Comparison of ENCODE assay signal across 39 mouse cellular contexts in the genomic region with DNA sequence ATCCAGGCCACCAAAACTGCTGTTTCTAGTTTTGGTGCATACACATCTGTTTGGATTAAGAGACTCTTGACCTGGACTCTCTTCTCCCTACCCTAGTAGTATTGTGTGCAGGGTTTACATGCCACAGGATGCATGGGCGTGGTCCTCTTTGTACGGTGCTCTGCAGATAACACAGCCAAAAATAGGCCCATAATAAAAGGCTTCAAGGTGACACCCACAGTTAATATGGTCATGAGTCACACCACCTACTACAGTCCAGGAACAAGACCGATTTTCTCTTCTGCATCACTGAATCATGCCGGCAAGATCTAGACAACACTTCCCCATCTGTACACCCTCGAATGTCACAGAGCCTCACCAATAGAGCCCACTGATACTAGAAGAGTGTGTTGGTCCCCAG. TPM values are rescaled to one million over a fixed set of nuclear protein-coding genes. Genes with fewer than 3 reads are reported as not detected.
DNase-seq lines count a peak whose midpoint lies in the region; ATAC-seq and TF ChIP-seq lines count a peak whose summit lies in the region.
"Had no signal": no experiment of that assay in that cellular context is flagged by ENCODE, and none has a peak within 500 bp of the region (broad histone marks: within the 10 kb centered on the region; RNA-seq: fewer than 3 reads in every experiment).

No protein-coding gene starts in this region.

- WGBS in heart, embryonic 16.5 days, result 56% methylated on average over 5 of the region's 5 CpGs
- WGBS in stomach, embryonic 16.5 days, result 80% methylated on average over 5 of the region's 5 CpGs
- WGBS in lung, adult 2 months, result 62% methylated on average over 5 of the region's 5 CpGs

- no peaks in the 10 kb centered on the region for H3K36me3 ChIP-seq in heart, embryonic 16.5 days (ENCODE audit: control insufficient read depth, insufficient read depth)
- H3K36me3 ChIP-seq in CH12.LX (replicated peaks in 1 of 2; ENCODE audit: control insufficient read depth in 1 of 2, insufficient read depth in 1 of 2, low read length in 1 of 2), result no peaks in the 10 kb centered on the region
- no peaks in the 10 kb centered on the region for H3K36me3 ChIP-seq in stomach, embryonic 16.5 days (ENCODE audit: control insufficient read depth, insufficient read depth, low read length)
- H3K36me3 ChIP-seq: embryonic facial prominence, embryonic 10.5 days; embryonic facial prominence, embryonic 15.5 days; forebrain, embryonic 12.5 days; kidney, embryonic 15.5 days; midbrain, embryonic 10.5 days; midbrain, embryonic 15.5 days; neural tube, embryonic 15.5 days had no signal

- peaks cover 9% of the 10 kb centered on the region for H3K4me1 ChIP-seq in heart, embryonic 16.5 days (ENCODE audit: control insufficient read depth, insufficient read depth, low read length)
- H3K4me1 ChIP-seq in CH12.LX (ENCODE audit: control insufficient read depth in 1 of 2, insufficient read depth in 2 of 2), result peaks cover 23 to 62% of the 10 kb centered on the region in 2 experiments
- H3K4me1 ChIP-seq in stomach, embryonic 16.5 days (ENCODE audit: control insufficient read depth, insufficient read depth, low read length), result no peaks in the 10 kb centered on the region
- H3K4me1 ChIP-seq in lung, adult 2 months (ENCODE audit: control insufficient read depth, insufficient read depth, low read length), result no peaks in the 10 kb centered on the region
- H3K4me1 ChIP-seq: embryonic facial prominence, embryonic 15.5 days; forebrain, embryonic 12.5 days; kidney, embryonic 15.5 days; midbrain, embryonic 15.5 days; neural tube, embryonic 15.5 days had no signal

- TF ChIP-seq CTCF in CH12.LX (conservative IDR thresholded peaks at IDR 0.05 in 1 of 2, IDR thresholded peaks at IDR 0.05 in 1 of 2; ENCODE audit: low read depth in 2 of 2, low read length in 2 of 2), result no peak
- TF ChIP-seq CTCF in lung, adult 2 months (IDR thresholded peaks at IDR 0.05; ENCODE audit: insufficient read depth, low read length), result no peak

- H3K9ac ChIP-seq in heart, embryonic 16.5 days (ENCODE audit: low read length), result no peak overlapping the region
- no peak overlapping the region for H3K9ac ChIP-seq in CH12.LX (ENCODE audit: insufficient read depth, low read depth)
- no peak overlapping the region for H3K9ac ChIP-seq in stomach, embryonic 16.5 days (ENCODE audit: low read length)
- H3K9ac ChIP-seq: embryonic facial prominence, embryonic 15.5 days; forebrain, embryonic 12.5 days; forebrain, postnatal 0 days; kidney, embryonic 15.5 days; liver, embryonic 14.5 days; lung, embryonic 14.5 days; midbrain, embryonic 15.5 days; neural tube, embryonic 15.5 days had no signal

- no peak; the same call in 1 of the 2 replicates for ATAC-seq in heart, embryonic 16.5 days (replicated peaks; ENCODE audit: extremely low read depth, insufficient read depth, low FRiP score)
- ATAC-seq in stomach, embryonic 16.5 days (ENCODE audit: insufficient read depth, low FRiP score), result peak; percentile 40; the same call in 1 of the 2 replicates
- ATAC-seq: CD4-positive, CD25-positive, alpha-beta regulatory T cell, adult 4 months; forebrain, postnatal 0 days; hindbrain, embryonic 16.5 days; midbrain, embryonic 15.5 days had no signal

- no peaks in the 10 kb centered on the region for H3K79me2 ChIP-seq in CH12.LX (replicated peaks; ENCODE audit: control insufficient read depth, extremely low read depth, insufficient read depth, poor library complexity, severe bottlenecking)

- H3K9me3 ChIP-seq in heart, embryonic 16.5 days (replicated peaks; ENCODE audit: control insufficient read depth, low read length), result no peaks in the 10 kb centered on the region
- no peaks in the 10 kb centered on the region for H3K9me3 ChIP-seq in CH12.LX (replicated peaks; ENCODE audit: low read length)
- no peaks in the 10 kb centered on the region for H3K9me3 ChIP-seq in stomach, embryonic 16.5 days (replicated peaks; ENCODE audit: control insufficient read depth, low read length)
- H3K9me3 ChIP-seq: embryonic facial prominence, embryonic 10.5 days; embryonic facial prominence, embryonic 15.5 days; forebrain, embryonic 12.5 days; kidney, embryonic 15.5 days; midbrain, embryonic 10.5 days; midbrain, embryonic 15.5 days; neural tube, embryonic 15.5 days had no signal

- TF ChIP-seq EP300 in CH12.LX (IDR thresholded peaks at IDR 0.05; ENCODE audit: low read length), result no peak

- H3K27ac ChIP-seq in heart, embryonic 16.5 days (ENCODE audit: low read length), result peak overlapping the region; percentile 42
- no peak overlapping the region for H3K27ac ChIP-seq in CH12.LX (ENCODE audit: insufficient read depth, low read depth)
- no peak overlapping the region for H3K27ac ChIP-seq in stomach, embryonic 16.5 days (ENCODE audit: low read length)
- H3K27ac ChIP-seq: embryonic facial prominence, embryonic 10.5 days; embryonic facial prominence, embryonic 15.5 days; forebrain, embryonic 12.5 days; kidney, embryonic 15.5 days; layer of hippocampus, adult 2 months; liver, embryonic 14.5 days; midbrain, embryonic 10.5 days; midbrain, embryonic 15.5 days; neural tube, embryonic 15.5 days had no signal

- no peaks in the 10 kb centered on the region for H3K27me3 ChIP-seq in heart, embryonic 16.5 days (ENCODE audit: control insufficient read depth, insufficient read depth, low read length)
- no peaks in the 10 kb centered on the region for H3K27me3 ChIP-seq in CH12.LX (replicated peaks)
- H3K27me3 ChIP-seq in stomach, embryonic 16.5 days (ENCODE audit: control insufficient read depth, insufficient read depth, low read length), result no peaks in the 10 kb centered on the region
- H3K27me3 ChIP-seq: embryonic facial prominence, embryonic 15.5 days; forebrain, embryonic 12.5 days; kidney, embryonic 15.5 days; midbrain, embryonic 15.5 days; neural tube, embryonic 15.5 days had no signal

- H3K4me3 ChIP-seq in heart, embryonic 16.5 days (ENCODE audit: low read length), result no peak overlapping the region
- no peak overlapping the region for H3K4me3 ChIP-seq in CH12.LX (replicated peaks in 1 of 3; ENCODE audit: low read depth in 2 of 3, low read length in 2 of 3, poor library complexity in 1 of 3)
- no peak overlapping the region for H3K4me3 ChIP-seq in stomach, embryonic 16.5 days (replicated peaks; ENCODE audit: low read length)
- H3K4me3 ChIP-seq in lung, adult 2 months (replicated peaks; ENCODE audit: extremely low read depth, low read depth, low read length), result no peak overlapping the region
- H3K4me3 ChIP-seq: embryonic facial prominence, embryonic 10.5 days; embryonic facial prominence, embryonic 15.5 days; forebrain, embryonic 12.5 days; kidney, embryonic 15.5 days; layer of hippocampus, adult 2 months; midbrain, embryonic 10.5 days; midbrain, embryonic 15.5 days; neural tube, embryonic 15.5 days had no signal

- no peak for TF ChIP-seq RAD21 in CH12.LX (IDR thresholded peaks at IDR 0.05; ENCODE audit: low read depth, low read length)

- dilution Hi-C loops in CH12.LX (cut with MboI; ENCODE audit: extremely low pct_ligation_motif_present, extremely low pct_unique_long_range_greater_than_20kb, low sequenced_read_pairs), result no loop called here

- DNase-seq in adrenal gland, postnatal 36 days, result peak; percentile 1 to 2
- DNase-seq in adrenal gland, postnatal 4 days (ENCODE audit: low spot score in 2 of 2), result no peak
- DNase-seq in heart, postnatal 14 days, result no peak
- peak; percentile 38 for DNase-seq in CH12.LX (ENCODE audit: extremely low read depth)
- no peak for DNase-seq in lung, adult 2 months
- DNase-seq in spleen, postnatal 4 days (ENCODE audit: low spot score in 2 of 2), result no peak
- DNase-seq: adrenal gland, postnatal 14 days; cerebellum, adult 8-10 months; cerebellum, postnatal 25 days; forebrain, postnatal 0 days; gastrocnemius, postnatal 10 days; kidney, adult 18-20 months; kidney, postnatal 25 days; layer of hippocampus, postnatal 36 days; liver; lung, embryonic 14.5 days; lung, postnatal 14 days; right cerebral cortex, adult 18-20 months; spleen, adult 18-20 months; thymus, postnatal 25 days had no signal

- TF ChIP-seq POLR2A in CH12.LX (IDR thresholded peaks at IDR 0.05; ENCODE audit: low read depth, low read length), result no peak
- no peak for TF ChIP-seq POLR2A in lung, adult 2 months (IDR thresholded peaks at IDR 0.05; ENCODE audit: borderline replicate concordance, extremely low read depth, low read depth, low read length)

- intact Hi-C loops in heart, postnatal 14 days (cut with DNase I), result no loop called here

- in situ Hi-C loops in CH12.LX (cut with MboI; ENCODE audit: low pct_ligation_motif_present, low pct_unique_long_range_greater_than_20kb, low sequenced_read_pairs), result no loop called here

- no peak overlapping the region for H3K4me2 ChIP-seq in heart, embryonic 16.5 days (ENCODE audit: low read depth, low read length)
- H3K4me2 ChIP-seq in CH12.LX (ENCODE audit: insufficient read depth, low read depth, poor library complexity, severe bottlenecking), result no peak overlapping the region
- H3K4me2 ChIP-seq in stomach, embryonic 16.5 days (ENCODE audit: low read depth, low read length), result no peak overlapping the region
- H3K4me2 ChIP-seq: embryonic facial prominence, embryonic 15.5 days; forebrain, embryonic 12.5 days; kidney, embryonic 15.5 days; lung, embryonic 14.5 days; midbrain, embryonic 15.5 days; neural tube, embryonic 15.5 days had no signal

RNA-seq across cellular contexts. Expression of a gene that starts 26.4 kb away (rescaled TPM):
- total RNA-seq in adrenal gland, postnatal 36 days (2021), result under 1 TPM in 1 of 2 experiments, not detected in 1; 0.40 TPM
- not detected for total RNA-seq in adrenal gland, postnatal 4 days (2021)
- polyA plus RNA-seq in heart, embryonic 16.5 days (2015; fragmentation: Nextera tagmentation; extraction: Ambion mirVana), result not detected in 2 replicates
- not detected for total RNA-seq in heart, postnatal 14 days (2021)
- total RNA-seq in CH12.LX (2012; rRNA removed) (not detected in 2 replicates), CH12.LX (2014; rRNA removed) (not detected in 2 replicates)
- not detected in 2 replicates for polyA plus RNA-seq in CH12.LX (2012; ENCODE audit: insufficient read length, low read depth)
- not detected in 2 replicates for polyA plus RNA-seq in stomach, embryonic 16.5 days (2015; fragmentation: Nextera tagmentation; extraction: Ambion mirVana)
- 0.22 TPM in 1 of 2 replicates, not detected in the other for polyA plus RNA-seq in lung, adult 2 months (2012; rRNA removed)
- total RNA-seq: adrenal gland, postnatal 14 days; gastrocnemius, postnatal 10 days had no signal
- polyA plus RNA-seq: CD4-positive, CD25-positive, alpha-beta regulatory T cell, adult 4 months; embryonic facial prominence, embryonic 10.5 days; embryonic facial prominence, embryonic 15.5 days; forebrain, embryonic 12.5 days; forebrain, postnatal 0 days; gonadal fat pad, adult 2 months; heart, embryonic 14.5 days; hindbrain, embryonic 11.5 days; hindbrain, embryonic 16.5 days; intestine, embryonic 14.5 days; kidney, embryonic 15.5 days; limb, embryonic 11.5 days; liver, embryonic 14.5 days; lung, embryonic 14.5 days; midbrain, embryonic 10.5 days; midbrain, embryonic 15.5 days; neural tube, embryonic 15.5 days had no signal

RNA-seq across cellular contexts. Expression of a gene that starts 49.5 kb away (rescaled TPM):
- total RNA-seq in adrenal gland, postnatal 36 days (2021), result under 1 TPM; 0.07 to 0.10 TPM
- under 1 TPM in 1 of 2 experiments, not detected in 1; 0.06 TPM for total RNA-seq in adrenal gland, postnatal 4 days (2021)
- polyA plus RNA-seq in heart, embryonic 16.5 days (2015; fragmentation: Nextera tagmentation; extraction: Ambion mirVana), result 0.07 and 0.09 TPM in 2 replicates
- total RNA-seq in heart, postnatal 14 days (2021), result not detected
- total RNA-seq in CH12.LX (2012; rRNA removed), result 0.04 TPM in 2 replicates
- 0.04 and 0.09 TPM in 2 replicates for total RNA-seq in CH12.LX (2014; rRNA removed)
- 0.07 TPM in 1 of 2 replicates, not detected in the other for polyA plus RNA-seq in CH12.LX (2012; ENCODE audit: insufficient read length, low read depth)
- polyA plus RNA-seq in stomach, embryonic 16.5 days (2015; fragmentation: Nextera tagmentation; extraction: Ambion mirVana), result 0.93 and 0.97 TPM in 2 replicates
- polyA plus RNA-seq in lung, adult 2 months (2012; rRNA removed), result not detected in 2 replicates
- total RNA-seq: adrenal gland, postnatal 14 days had no signal
- polyA plus RNA-seq: CD4-positive, CD25-positive, alpha-beta regulatory T cell, adult 4 months; embryonic facial prominence, embryonic 10.5 days; forebrain, embryonic 12.5 days; heart, embryonic 14.5 days; hindbrain, embryonic 11.5 days; midbrain, embryonic 10.5 days; neural tube, embryonic 15.5 days had no signal

RNA-seq across cellular contexts. Expression of a gene that starts 52.9 kb away (rescaled TPM):
- not detected for total RNA-seq in adrenal gland, postnatal 36 days (2021)
- not detected for total RNA-seq in adrenal gland, postnatal 4 days (2021)
- not detected in 2 replicates for polyA plus RNA-seq in heart, embryonic 16.5 days (2015; fragmentation: Nextera tagmentation; extraction: Ambion mirVana)
- total RNA-seq in heart, postnatal 14 days (2021), result not detected
- total RNA-seq in CH12.LX (2012; rRNA removed) (not detected in 2 replicates), CH12.LX (2014; rRNA removed) (not detected in 2 replicates)
- not detected in 2 replicates for polyA plus RNA-seq in CH12.LX (2012; ENCODE audit: insufficient read length, low read depth)
- 0.53 TPM in 1 of 2 replicates, not detected in the other for polyA plus RNA-seq in stomach, embryonic 16.5 days (2015; fragmentation: Nextera tagmentation; extraction: Ambion mirVana)
- polyA plus RNA-seq in lung, adult 2 months (2012; rRNA removed), result not detected in 2 replicates
- total RNA-seq: adrenal gland, postnatal 14 days; forebrain, postnatal 0 days; gastrocnemius, postnatal 10 days; layer of hippocampus, adult 2 months; layer of hippocampus, postnatal 36 days; left cerebral cortex, postnatal 14 days had no signal
- polyA plus RNA-seq: CD4-positive, CD25-positive, alpha-beta regulatory T cell, adult 4 months; embryonic facial prominence, embryonic 10.5 days; embryonic facial prominence, embryonic 15.5 days; forebrain, embryonic 12.5 days; forebrain, postnatal 0 days; gonadal fat pad, adult 2 months; heart, embryonic 14.5 days; hindbrain, embryonic 11.5 days; kidney, embryonic 15.5 days; limb, embryonic 11.5 days; liver, embryonic 14.5 days; lung, embryonic 14.5 days; midbrain, embryonic 10.5 days; midbrain, embryonic 15.5 days; neural tube, embryonic 15.5 days had no signal

Comparison
In these comparisons a context has a peak if more than half of its experiments do, and no peak if none do; other contexts are left out.
1. DNase-seq: peak in adrenal gland, postnatal 36 days (2 of 2) and CH12.LX (single experiment); none in adrenal gland, postnatal 4 days (0 of 2), heart, postnatal 14 days (0 of 2), lung, adult 2 months (single experiment) and spleen, postnatal 4 days (0 of 2).